Mouse (Mus musculus) B cell, adult 62 days (primary cell): ENCODE data around the gene Gm364. TPM values are rescaled to one million over a fixed set of nuclear protein-coding genes. Genes with fewer than 3 reads are reported as not detected.

Source experiments
- total RNA-seq: library from RNA; stranded (reverse); gene quantifications from 4 replicates; pipeline ENCODE4 v1.2.4, GENCODE M21; 2023

Gene Gm364
- not detected in 4 replicates for total RNA-seq

DNA sequence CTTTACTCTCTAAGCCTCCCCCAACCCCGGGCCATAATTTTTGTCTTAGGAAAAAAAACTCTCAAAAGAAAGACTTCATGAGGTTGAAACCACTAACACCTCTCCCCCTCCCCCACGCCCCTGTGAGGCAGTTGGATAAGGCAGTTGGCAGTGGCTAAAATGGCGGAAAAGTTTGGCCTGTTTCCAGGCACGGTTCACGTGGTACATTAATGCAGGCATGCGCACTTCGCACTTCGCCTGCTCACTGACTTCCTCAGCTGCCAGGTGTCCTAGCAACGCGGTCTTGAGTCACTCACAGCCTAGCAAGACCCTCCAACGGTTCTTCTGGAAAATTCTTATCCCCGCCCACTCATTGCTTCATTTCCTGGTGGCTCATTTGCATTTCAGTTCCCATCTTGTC is at the start of gene Gm364:
Gm364 (plus strand) TSS at position 386 of the 400 bp plus-strand sequence.

DNA sequence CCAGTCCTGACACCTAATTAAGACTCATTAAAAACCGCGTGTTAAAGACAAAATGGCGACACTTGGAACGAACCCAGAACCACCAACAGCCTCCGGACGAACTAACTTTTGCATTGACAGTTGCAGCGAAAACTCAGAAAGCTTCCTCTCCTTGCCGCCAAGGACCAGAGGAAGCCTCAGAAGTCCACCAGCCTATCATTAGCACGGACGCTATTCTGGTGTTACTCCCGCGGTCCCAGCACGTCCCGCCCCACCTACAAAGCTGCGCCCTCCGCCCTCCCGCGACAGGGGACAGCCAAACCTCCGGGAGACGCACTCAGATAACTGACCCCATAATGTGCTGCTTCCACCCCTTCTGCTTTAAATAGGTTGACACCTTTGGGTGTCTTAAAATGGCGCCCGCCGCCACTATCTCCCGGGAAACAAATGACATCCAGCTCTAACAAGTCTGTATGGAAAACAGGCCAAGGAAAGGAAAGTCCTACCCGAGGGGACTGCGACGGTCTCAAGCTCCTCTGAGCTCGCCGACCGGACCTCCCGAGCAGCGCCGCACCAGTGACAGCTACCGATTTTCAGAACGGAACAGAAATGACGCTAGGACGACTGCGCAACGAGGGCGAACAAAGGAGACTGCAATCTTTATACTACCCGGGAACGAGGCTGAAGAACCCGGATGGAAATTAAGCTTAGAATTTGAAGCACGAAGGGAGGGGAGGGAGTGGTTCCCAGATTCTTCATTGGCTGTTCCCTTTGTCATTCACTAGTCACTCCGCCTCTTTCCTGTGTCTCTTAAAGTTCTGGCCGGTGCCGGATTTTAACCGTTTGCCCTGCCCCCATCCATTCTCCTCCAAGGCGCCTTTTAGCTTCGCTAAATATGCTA is 16.3 kb upstream of the Gm364 start, which contains the start of gene Rbmx:
Rbmx (minus strand) TSS at position 670 of the 880 bp plus-strand sequence.

DNA sequence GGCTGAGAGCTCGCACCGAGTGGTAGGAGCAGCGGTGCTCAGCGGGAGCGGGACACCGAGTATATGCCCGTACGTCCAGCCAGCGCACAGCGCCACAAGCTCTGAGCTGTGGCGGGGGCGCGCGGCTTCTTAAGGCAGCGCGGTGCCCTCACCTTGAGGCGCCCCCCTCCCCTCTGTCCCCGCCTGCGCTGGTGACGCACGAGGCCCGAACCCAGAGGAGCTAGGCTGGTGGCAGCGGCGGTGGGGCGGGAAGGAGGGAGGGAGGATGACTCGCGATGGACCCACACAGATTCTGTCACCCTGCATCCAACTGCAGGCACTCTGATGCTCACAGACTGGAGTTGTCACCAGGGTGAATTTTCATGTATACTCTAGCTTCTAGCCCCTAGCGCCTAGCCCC is 94.7 kb downstream of the Gm364 start, which contains the start of gene Gpr101:
Gpr101 (minus strand) TSS at position 124 of the 400 bp plus-strand sequence.

Other genes with a start within 250 kb of the Gm364 start
- gene Cd40lg, start 197.0 kb upstream of the Gm364 start, total RNA-seq: not detected in 4 replicates
- 102 to 125 TPM (median 115 TPM) in 4 replicates for gene Arhgef6, start 70.4 kb upstream of the Gm364 start, total RNA-seq
- 60.5 to 70.5 TPM (median 62.4 TPM) in 4 replicates for gene Rbmx, start 16.1 kb upstream of the Gm364 start, total RNA-seq
- gene Gpr101, start 94.6 kb downstream of the Gm364 start, total RNA-seq: not detected in 4 replicates